Mouse (Mus musculus): Measurements from ENCODE around the gene Fbxo2.

GRCm38 (mm10) chr4:148182363-148182762 is 21.9 kb downstream of the Fbxo2 start:
- TF ChIP-seq CTCF (IDR thresholded peaks at IDR 0.05; ENCODE audit: low read depth) = no peak
- no peak for TF ChIP-seq EP300 (IDR thresholded peaks at IDR 0.05; ENCODE audit: low read depth)

Measured in liver, embryonic 14.5 days (tissue).